Mouse (Mus musculus) embryonic facial prominence, embryonic 12.5 days (tissue): ENCODE data around the gene 4930432K21Rik. TPM values are rescaled to one million over a fixed set of nuclear protein-coding genes. Genes with fewer than 3 reads are reported as not detected.

Experiments
- ATAC-seq: fragments of 200-750 bp; cut with Nextera tagmentation; 2 replicates; pipeline ENCODE4 v1.8.0; 2017; ENCODE audit not compliant: insufficient number of reproducible peaks, insufficient read depth, low FRiP score, low TSS enrichment
- H3K27ac ChIP-seq: fragments of 300-500 bp; sonication (generic); 2 replicates; pipeline ENCODE4 v1.5.1; 2016; ENCODE audit warnings: mild to moderate bottlenecking
- H3K27me3 ChIP-seq: fragments of 300-500 bp; sonication (generic); 2 replicates; pipeline ENCODE4 v1.6.1; 2016; ENCODE audit warnings: mild to moderate bottlenecking, moderate library complexity
- H3K36me3 ChIP-seq: fragments of 300-500 bp; sonication (generic); 2 replicates; pipeline ENCODE4 v1.6.1; 2016; ENCODE audit warnings: mild to moderate bottlenecking
- H3K4me1 ChIP-seq: fragments of 300-500 bp; sonication (generic); 2 replicates; pipeline ENCODE4 v1.6.1; 2016
- H3K4me2 ChIP-seq: fragments of 300-500 bp; sonication (generic); replicated peaks from 2 replicates; pipeline ENCODE4 v1.6.1; 2016; ENCODE audit warnings: mild to moderate bottlenecking, moderate library complexity
- H3K4me3 ChIP-seq: fragments of 300-500 bp; sonication (generic); 2 replicates; pipeline ENCODE4 v1.5.1; 2016; ENCODE audit warnings: mild to moderate bottlenecking
- H3K9ac ChIP-seq: fragments of 300-500 bp; sonication (generic); 2 replicates; pipeline ENCODE4 v1.6.1; 2016; ENCODE audit warnings: mild to moderate bottlenecking, moderate library complexity
- H3K9me3 ChIP-seq: fragments of 300-500 bp; sonication (generic); 2 replicates; pipeline ENCODE4 v1.6.1; 2016; ENCODE audit warnings: mild to moderate bottlenecking, moderate library complexity
- WGBS: fragments of 180-500 bp; shearing (Covaris S2); methylation state at CpG from one replicate; pipeline ENCODE4 v1.1.7; 2016; 5-methylcytosine and 5-hydroxymethylcytosine counted together
- polyA plus RNA-seq: library from polyadenylated mRNA; unstranded; fragments of >200 nt; fragmentation: Nextera tagmentation; extraction: Ambion mirVana; gene quantifications from 2 replicates; pipeline ENCODE4 v1.2.1, GENCODE M21; 2016

4930432K21Rik gene
- polyA plus RNA-seq, 1 experiment from 2014 or later = 2.4 TPM

DNA sequence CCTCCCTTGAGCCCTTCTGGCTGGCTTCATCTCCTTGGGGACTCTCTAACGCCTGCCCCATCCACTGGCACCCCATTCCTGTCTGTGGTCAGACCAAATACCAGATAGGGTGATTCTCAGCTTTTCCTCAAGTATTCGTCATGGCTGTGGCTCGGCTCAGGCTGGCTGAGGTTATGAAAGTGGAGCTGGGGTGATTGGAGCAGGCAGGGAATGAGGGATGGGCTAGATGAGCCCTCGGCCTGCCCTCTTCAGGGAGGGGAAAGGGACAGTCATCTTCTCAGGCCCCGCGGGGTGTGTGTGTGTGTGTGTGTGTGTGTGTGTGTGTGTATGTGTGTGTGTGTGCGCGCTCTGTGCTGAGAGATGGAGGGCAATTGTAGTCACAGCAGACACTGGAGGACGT lies 22.2 kb upstream of the 4930432K21Rik start, which contains the start of gene Podnl1:
Gene Podnl1 (plus strand): TSS at position 334 of the 400 bp plus-strand sequence.
- no peak within 1 kb of the TSS for H3K9ac ChIP-seq
- H3K27me3 ChIP-seq = no peaks in the 10 kb centered on the region
- H3K4me2 ChIP-seq = no peak within 1 kb of the TSS
- ATAC-seq = no peak
- H3K4me3 ChIP-seq = no peak within 1 kb of the TSS
- H3K36me3 ChIP-seq = no peaks in the 10 kb centered on the region
- H3K9me3 ChIP-seq = no peaks in the 10 kb centered on the region
- H3K27ac ChIP-seq = no peak within 1 kb of the TSS
- 59% methylated on average over 9 of the region's 9 CpGs for WGBS
- H3K4me1 ChIP-seq = peaks cover 7% of the 10 kb centered on the region; the same call in 1 of the 2 replicates

DNA sequence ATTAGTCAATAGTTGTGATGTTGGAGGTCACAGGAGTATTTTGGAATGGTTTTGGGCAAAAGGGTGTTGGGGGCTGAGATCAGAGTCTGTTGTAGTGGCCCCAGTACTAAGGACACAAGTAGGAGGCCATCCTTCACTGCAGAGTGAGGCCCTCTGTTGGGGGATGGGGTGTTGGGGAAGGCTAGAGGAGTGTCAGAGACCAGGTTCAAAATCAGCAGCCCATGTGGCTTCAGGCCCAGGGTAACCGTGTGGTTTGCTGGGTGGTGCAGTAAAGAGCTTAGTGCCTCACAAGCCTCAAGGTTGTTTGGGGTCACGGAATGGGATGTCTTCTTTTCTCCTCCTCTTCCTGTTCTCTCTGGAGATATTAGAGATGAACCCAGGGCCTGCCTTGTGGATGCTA lies 21.1 kb upstream of the 4930432K21Rik start:
- ATAC-seq = no peak
- no peak overlapping the region for H3K27ac ChIP-seq
- no peak overlapping the region for H3K4me2 ChIP-seq
- no peaks in the 10 kb centered on the region for H3K9me3 ChIP-seq
- H3K9ac ChIP-seq = no peak overlapping the region
- 82% methylated on average over 2 of the region's 2 CpGs for WGBS
- no peak overlapping the region for H3K4me3 ChIP-seq
- H3K36me3 ChIP-seq = peaks cover 2% of the 10 kb centered on the region; the same call in 1 of the 2 replicates
- peaks cover 10% of the 10 kb centered on the region; the same call in 1 of the 2 replicates for H3K4me1 ChIP-seq
- no peaks in the 10 kb centered on the region for H3K27me3 ChIP-seq

DNA sequence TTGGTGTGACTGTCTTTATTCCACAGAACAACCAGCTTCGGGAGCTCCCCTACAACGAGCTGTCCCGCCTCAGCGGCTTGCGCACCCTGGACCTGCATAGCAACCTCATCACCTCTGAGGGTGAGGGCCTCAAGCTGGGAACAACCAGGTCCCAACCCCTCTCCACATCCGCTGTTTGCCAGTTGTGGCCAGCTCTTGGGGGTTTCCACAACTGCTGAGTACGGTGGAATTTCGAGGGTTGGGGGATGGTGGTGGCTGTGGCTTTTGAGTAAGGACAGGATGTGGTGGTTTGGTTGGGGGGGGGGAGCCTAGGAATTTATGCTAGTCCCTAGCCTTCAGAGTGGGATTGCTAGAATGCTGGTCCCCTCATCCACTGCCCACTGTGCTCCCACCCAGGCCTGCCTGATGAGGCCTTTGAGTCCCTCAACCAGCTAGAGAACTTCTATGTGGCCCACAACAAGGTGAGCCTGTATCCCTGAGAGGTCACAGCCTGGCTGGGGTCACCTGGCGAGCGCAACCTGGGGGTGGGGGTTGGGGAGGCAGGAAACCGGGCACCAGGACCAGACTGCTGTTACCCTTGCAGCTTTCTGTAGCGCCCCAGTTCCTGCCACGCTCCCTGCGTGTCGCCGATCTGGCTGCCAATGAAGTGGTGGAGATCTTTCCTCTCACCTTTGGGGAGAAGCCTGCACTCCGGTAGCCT lies 20.5 kb upstream of the 4930432K21Rik start:
- Histone ChIP-seq H3K36me3 (peaks cover 8% of the 10 kb centered on the region; the same call in 1 of the 2 replicates), H3K4me1 (peaks cover 10% of the 10 kb centered on the region; the same call in 1 of the 2 replicates), H3K4me3 (no peak overlapping the region), H3K27ac (no peak overlapping the region), H3K27me3 (no peaks in the 10 kb centered on the region), H3K9ac (no peak overlapping the region), H3K4me2 (no peak overlapping the region), H3K9me3 (no peaks in the 10 kb centered on the region)
- ATAC-seq = 0 out of 2 replicates have a peak, but pooled peaks have one; percentile 37
- WGBS = 68% methylated on average over 17 of the region's 17 CpGs

- Histone ChIP-seq H3K4me1 (peaks cover 10% of the 10 kb centered on the region; the same call in 1 of the 2 replicates), H3K27me3 (no peaks in the 10 kb centered on the region), H3K4me3 (no peak overlapping the region), H3K27ac (no peak overlapping the region), H3K36me3 (peaks cover 18% of the 10 kb centered on the region), H3K9ac (no peak overlapping the region), H3K4me2 (no peak overlapping the region), H3K9me3 (no peaks in the 10 kb centered on the region)
- no peak for ATAC-seq
- 60% methylated on average over 8 of the region's 8 CpGs for WGBS
Observed at GRCm38 (mm10) chr8:84128277-84128676, 19.5 kb upstream of the 4930432K21Rik start.

- Histone ChIP-seq H3K9me3 (no peaks in the 10 kb centered on the region), H3K4me1 (peaks cover 10% of the 10 kb centered on the region; the same call in 1 of the 2 replicates), H3K36me3 (peaks cover 43% of the 10 kb centered on the region), H3K9ac (no peak overlapping the region), H3K27me3 (no peaks in the 10 kb centered on the region), H3K27ac (0 out of 2 replicates have a peak overlapping the region, but pooled peaks have one; percentile 30), H3K4me2 (no peak overlapping the region), H3K4me3 (no peak overlapping the region)
- WGBS = 40% methylated on average over 30 of the region's 30 CpGs
- no peak for ATAC-seq
Observed at GRCm38 (mm10) chr8:84130806-84131205, 17.0 kb upstream of the 4930432K21Rik start.

DNA sequence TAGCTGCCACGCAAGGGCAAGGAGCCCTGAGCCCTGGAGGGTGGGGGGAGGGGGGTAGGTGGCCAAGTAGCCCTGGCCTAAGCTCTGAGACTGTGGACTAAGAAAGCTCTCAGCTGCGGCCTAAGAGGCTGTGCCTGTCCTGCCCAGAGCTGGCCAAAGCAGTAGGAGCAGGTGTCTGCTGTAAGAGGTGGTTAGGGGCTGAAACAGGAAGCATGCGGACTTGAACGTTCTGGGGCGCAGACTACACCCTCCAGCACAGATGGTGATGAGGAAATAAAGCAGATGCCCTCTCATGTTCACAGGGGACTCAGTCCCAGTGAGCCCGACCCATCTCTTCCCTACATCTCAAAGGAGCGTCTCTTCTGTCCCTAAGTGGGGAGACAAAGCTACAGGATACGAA lies 15.6 kb upstream of the 4930432K21Rik start:
- no peaks in the 10 kb centered on the region for H3K9me3 ChIP-seq
- H3K36me3 ChIP-seq = peaks cover 57% of the 10 kb centered on the region
- H3K27ac ChIP-seq = no peak overlapping the region
- no peak for ATAC-seq
- peaks cover 10% of the 10 kb centered on the region; the same call in 1 of the 2 replicates for H3K4me1 ChIP-seq
- no peaks in the 10 kb centered on the region for H3K27me3 ChIP-seq
- H3K4me2 ChIP-seq = no peak overlapping the region
- WGBS = 91% methylated on average over 8 of the region's 8 CpGs
- H3K9ac ChIP-seq = no peak overlapping the region
- H3K4me3 ChIP-seq = no peak overlapping the region

DNA sequence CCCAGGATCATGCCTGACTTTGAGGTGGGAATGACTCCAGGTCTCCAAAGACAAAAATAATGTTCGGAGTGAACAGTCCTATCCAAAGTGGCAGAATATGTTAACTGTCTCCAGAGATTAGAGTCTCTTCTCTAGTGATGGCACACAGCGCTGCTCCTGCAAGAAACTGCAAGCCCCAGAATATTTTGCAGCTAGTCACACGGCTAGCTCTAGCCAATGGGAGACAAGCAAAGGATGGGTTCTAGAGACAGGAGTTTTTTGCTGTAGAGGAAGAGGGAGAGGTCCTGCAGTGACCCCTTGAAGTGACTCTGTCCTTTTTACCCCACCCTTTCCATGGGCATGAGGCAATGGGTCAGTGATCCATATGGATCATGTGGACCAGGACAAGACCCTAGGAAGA lies 10.0 kb upstream of the 4930432K21Rik start:
- H3K9ac ChIP-seq = no peak overlapping the region
- no peak overlapping the region for H3K27ac ChIP-seq
- H3K9me3 ChIP-seq = no peaks in the 10 kb centered on the region
- no peaks in the 10 kb centered on the region for H3K4me1 ChIP-seq
- H3K4me2 ChIP-seq = no peak overlapping the region
- 86% methylated on average over 3 of the region's 3 CpGs for WGBS
- ATAC-seq = no peak
- H3K4me3 ChIP-seq = no peak overlapping the region
- no peaks in the 10 kb centered on the region for H3K27me3 ChIP-seq
- peaks cover 98% of the 10 kb centered on the region for H3K36me3 ChIP-seq

GRCm38 (mm10) chr8:84140838-84141237 lies 7.0 kb upstream of the 4930432K21Rik start:
- no peak for ATAC-seq
- 85% methylated on average over 4 of the region's 4 CpGs for WGBS

GRCm38 (mm10) chr8:84144636-84145245 lies 3.1 kb upstream of the 4930432K21Rik start:
- Histone ChIP-seq H3K27me3 (no peaks in the 10 kb centered on the region), H3K4me1 (peaks cover 19% of the 10 kb centered on the region), H3K9me3 (no peaks in the 10 kb centered on the region), H3K27ac (no peak overlapping the region), H3K4me2 (no peak overlapping the region), H3K4me3 (no peak overlapping the region), H3K9ac (no peak overlapping the region), H3K36me3 (peaks cover 55% of the 10 kb centered on the region)
- ATAC-seq = no peak
- 90% methylated on average over 8 of the region's 8 CpGs for WGBS

More at GRCm38 (mm10) chr8:84140838-84141237, 7.0 kb upstream of the 4930432K21Rik start:
- Histone ChIP-seq H3K9ac (no peak overlapping the region), H3K36me3 (peaks cover 94% of the 10 kb centered on the region), H3K27me3 (no peaks in the 10 kb centered on the region), H3K4me1 (no peaks in the 10 kb centered on the region), H3K4me2 (no peak overlapping the region), H3K9me3 (no peaks in the 10 kb centered on the region), H3K27ac (no peak overlapping the region), H3K4me3 (no peak overlapping the region)

DNA sequence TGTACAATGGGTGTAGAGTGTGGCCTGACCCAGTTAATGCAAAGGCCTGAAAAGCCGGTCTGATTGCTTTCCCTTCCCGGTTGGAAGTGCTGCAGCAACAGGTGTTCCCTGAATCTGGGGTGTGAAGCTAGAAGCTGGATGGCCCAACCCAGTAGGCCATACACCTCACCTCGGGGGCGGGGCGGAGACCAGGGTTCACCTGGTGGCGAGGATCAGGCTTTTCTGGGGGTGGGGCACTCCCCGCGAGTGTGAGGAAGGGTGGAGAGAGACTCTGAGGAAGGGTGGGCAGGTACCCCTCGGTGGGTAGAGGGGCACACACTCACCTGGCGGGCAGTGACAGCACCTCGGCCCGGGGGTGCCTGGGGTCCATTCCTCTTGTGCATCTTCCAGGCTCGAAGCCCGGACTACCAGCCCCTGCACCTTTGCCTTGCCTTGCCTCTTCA lies 480 bp upstream of the 4930432K21Rik start:
- peak overlapping the region; percentile 30; the same call in 1 of the 2 replicates for H3K27ac ChIP-seq

GRCm38 (mm10) chr8:84148531-84148850 lies 666 bp downstream of the 4930432K21Rik start:
- Histone ChIP-seq H3K36me3 (peaks cover 19% of the 10 kb centered on the region), H3K4me1 (peaks cover 19% of the 10 kb centered on the region), H3K4me3 (0 out of 2 replicates have a peak overlapping the region, but pooled peaks have one; percentile 71), H3K27ac (no peak overlapping the region), H3K9me3 (no peaks in the 10 kb centered on the region), H3K9ac (no peak overlapping the region; the same call in 1 of the 2 replicates), H3K27me3 (no peaks in the 10 kb centered on the region), H3K4me2 (peak overlapping the region; percentile 84)
- no peak for ATAC-seq
- 94% methylated on average over 5 of the region's 5 CpGs for WGBS

More for the DNA sequence above, 480 bp upstream of the 4930432K21Rik start:
- Histone ChIP-seq H3K4me1 (peaks cover 19% of the 10 kb centered on the region), H3K9ac (peak overlapping the region; percentile 81), H3K9me3 (no peaks in the 10 kb centered on the region), H3K27me3 (no peaks in the 10 kb centered on the region), H3K4me3 (peak overlapping the region; percentile 71), H3K36me3 (peaks cover 30% of the 10 kb centered on the region), H3K4me2 (peak overlapping the region; percentile 84)
- ATAC-seq = peak; percentile 62; the same call in 1 of the 2 replicates
- WGBS = 5% methylated on average over 14 of the region's 14 CpGs

GRCm38 (mm10) chr8:84149181-84149580 lies 1.4 kb downstream of the 4930432K21Rik start:
- Histone ChIP-seq H3K4me3 (no peak overlapping the region), H3K4me1 (peaks cover 19% of the 10 kb centered on the region), H3K36me3 (peaks cover 12% of the 10 kb centered on the region; the same call in 1 of the 2 replicates), H3K27ac (no peak overlapping the region), H3K27me3 (no peaks in the 10 kb centered on the region), H3K4me2 (no peak overlapping the region), H3K9me3 (no peaks in the 10 kb centered on the region), H3K9ac (no peak overlapping the region)
- no peak for ATAC-seq
- 67% methylated on average over 3 of the region's 3 CpGs for WGBS
